Mouse (Mus musculus) heart, adult 2 months (tissue): ENCODE results near the gene Nlrp14. TPM values are rescaled to one million over a fixed set of nuclear protein-coding genes. Genes with fewer than 3 reads are reported as not detected.

Source experiments
- DNase-seq, 2 experiments: peaks; one replicate each; pipeline ENCODE4 v3.0.0; 2021
- H3K27ac ChIP-seq: fragments of 200-600 bp; 2 replicates; pipeline ENCODE4 v1.8.1; 2022
- H3K27me3 ChIP-seq: fragments of 200-500 bp; 2 replicates; pipeline ENCODE4 v1.6.1; 2012; ENCODE audit warnings: mild to moderate bottlenecking, low read length, inconsistent platforms, mixed read lengths; ENCODE audit not compliant: control insufficient read depth, insufficient read depth
- H3K36me3 ChIP-seq: fragments of 200-500 bp; 2 replicates; pipeline ENCODE4 v1.6.1; 2012; ENCODE audit warnings: low read length, inconsistent platforms; ENCODE audit not compliant: control insufficient read depth, insufficient read depth
- H3K4me1 ChIP-seq: fragments of 200-500 bp; 2 replicates; pipeline ENCODE4 v1.6.1; 2011; ENCODE audit warnings: low read length; ENCODE audit not compliant: control insufficient read depth, insufficient read depth
- H3K4me3 ChIP-seq: fragments of 200-600 bp; 2 replicates; pipeline ENCODE4 v1.8.1; 2022
- H3K79me2 ChIP-seq: fragments of 200-500 bp; replicated peaks from 2 replicates; pipeline ENCODE4 v1.6.1; 2012; ENCODE audit warnings: mild to moderate bottlenecking, inconsistent platforms, low read length, moderate library complexity, mixed read lengths; ENCODE audit not compliant: control insufficient read depth, insufficient read depth
- H3K9ac ChIP-seq: fragments of 200-500 bp; 2 replicates; pipeline ENCODE4 v1.6.1; 2012; ENCODE audit warnings: low read depth, mild to moderate bottlenecking, control low read depth, inconsistent platforms, low read length, mixed read lengths
- CTCF ChIP-seq: fragments of 200-600 bp; IDR thresholded peaks from 2 replicates; pipeline ENCODE4 v1.8.1; 2022; ENCODE audit warnings: antibody characterized with exemption, mild to moderate bottlenecking, moderate library complexity
- POLR2A ChIP-seq: fragments of 200-500 bp; IDR thresholded peaks from 2 replicates; pipeline ENCODE4 v1.6.1; 2011; ENCODE audit warnings: mild to moderate bottlenecking, low read depth, low read length, control low read depth; ENCODE audit not compliant: insufficient read depth
- WGBS: fragments of 180-500 bp; shearing (Covaris S2); methylation state at CpG from one replicate; pipeline ENCODE4 v1.1.7; 2018; 5-methylcytosine and 5-hydroxymethylcytosine counted together
- intact Hi-C: fragments of 180-260 bp; cut with DNase I; formaldehyde crosslinking; loops from one replicate; pipeline ENCODE4 v1.15.1; 2025
- polyA plus RNA-seq: library from polyadenylated mRNA; depleted of rRNA; stranded (reverse); fragments of >200 nt; gene quantifications from 2 replicates; pipeline ENCODE4 v1.2.3, GENCODE M21; 2012; rRNA removed
- total RNA-seq, 2 experiments: library from RNA; stranded (reverse); gene quantifications; 2 replicates each; pipeline ENCODE4 v1.2.3; 2021

Gene Nlrp14
- total and polyA plus RNA-seq, 3 experiments, result not detected

- 70% methylated on average over 5 of the region's 5 CpGs for WGBS
- intact Hi-C loops, result no loop called here
Measured at GRCm38 (mm10) chr7:107241371-107241883, 74.6 kb downstream of the Nlrp14 start.

More at GRCm38 (mm10) chr7:107241371-107241883, 74.6 kb downstream of the Nlrp14 start:
- TF ChIP-seq POLR2A (no peak), CTCF (no peak)
- no peak for DNase-seq
- no peaks in the 10 kb centered on the region for H3K4me1 ChIP-seq
- H3K27me3 ChIP-seq, result no peaks in the 10 kb centered on the region
- H3K27ac ChIP-seq, result no peak overlapping the region
- H3K4me3 ChIP-seq, result no peak overlapping the region
- H3K79me2 ChIP-seq, result no peaks in the 10 kb centered on the region
- no peaks in the 10 kb centered on the region for H3K36me3 ChIP-seq
- no peak overlapping the region for H3K9ac ChIP-seq

Other genes starting within 250 kb of the Nlrp14 start
- not detected for gene Olfr709-ps1, start 234.8 kb upstream of the Nlrp14 start, total RNA-seq
- gene Olfr709-ps1, start 234.8 kb upstream of the Nlrp14 start, polyA plus RNA-seq, result not detected in 2 replicates
- gene Olfr710, start 218.7 kb upstream of the Nlrp14 start, total RNA-seq, result not detected
- gene Olfr710, start 218.7 kb upstream of the Nlrp14 start, polyA plus RNA-seq, result not detected in 2 replicates
- gene Olfr6, start 203.1 kb upstream of the Nlrp14 start, total RNA-seq, result not detected
- not detected in 2 replicates for gene Olfr6, start 203.1 kb upstream of the Nlrp14 start, polyA plus RNA-seq
- not detected for gene Olfr711, start 191.5 kb upstream of the Nlrp14 start, total RNA-seq
- not detected in 2 replicates for gene Olfr711, start 191.5 kb upstream of the Nlrp14 start, polyA plus RNA-seq
- gene Olfr2, start 160.9 kb upstream of the Nlrp14 start, total RNA-seq, result not detected
- not detected in 2 replicates for gene Olfr2, start 160.9 kb upstream of the Nlrp14 start, polyA plus RNA-seq
- gene Olfr713, start 135.8 kb upstream of the Nlrp14 start, total RNA-seq, result not detected
- not detected in 2 replicates for gene Olfr713, start 135.8 kb upstream of the Nlrp14 start, polyA plus RNA-seq
- gene Olfr714, start 96.0 kb upstream of the Nlrp14 start, total RNA-seq, result not detected
- gene Olfr714, start 96.0 kb upstream of the Nlrp14 start, polyA plus RNA-seq, result not detected in 2 replicates
- gene Olfr17, start 73.8 kb upstream of the Nlrp14 start, total RNA-seq, result not detected
- gene Olfr17, start 73.8 kb upstream of the Nlrp14 start, polyA plus RNA-seq, result not detected in 2 replicates
- not detected for gene Olfr715b, start 56.6 kb upstream of the Nlrp14 start, total RNA-seq
- gene Olfr715b, start 56.6 kb upstream of the Nlrp14 start, polyA plus RNA-seq, result not detected in 2 replicates
- gene Olfr715, start 35.9 kb upstream of the Nlrp14 start, total RNA-seq, result not detected
- not detected in 2 replicates for gene Olfr715, start 35.9 kb upstream of the Nlrp14 start, polyA plus RNA-seq
- not detected for gene Olfr716, start 28.7 kb upstream of the Nlrp14 start, total RNA-seq
- gene Olfr716, start 28.7 kb upstream of the Nlrp14 start, polyA plus RNA-seq, result not detected in 2 replicates
- gene Rbmxl2, start 42.5 kb downstream of the Nlrp14 start, total RNA-seq, result not detected
- not detected in 2 replicates for gene Rbmxl2, start 42.5 kb downstream of the Nlrp14 start, polyA plus RNA-seq
- not detected for gene Syt9, start 203.7 kb downstream of the Nlrp14 start, total RNA-seq
- gene Syt9, start 203.7 kb downstream of the Nlrp14 start, polyA plus RNA-seq, result 0.09 TPM in 1 of 2 replicates, not detected in the other